Mouse (Mus musculus) lung, embryonic 14.5 days (tissue): ENCODE data around the gene Slc4a3. TPM values are rescaled to one million over a fixed set of nuclear protein-coding genes. Genes with fewer than 3 reads are reported as not detected.

ENCODE experiments used
- ATAC-seq: fragments of 200-750 bp; cut with Nextera tagmentation; 2 replicates; pipeline ENCODE4 v1.8.0; 2017; ENCODE audit warnings: mild to moderate bottlenecking, moderate TSS enrichment, moderate library complexity; ENCODE audit not compliant: insufficient read depth
- DNase-seq: peaks from one replicate; pipeline ENCODE4 v3.0.0-alpha.2; 2015
- H3K27ac ChIP-seq: fragments of 300-500 bp; sonication (generic); 2 replicates; pipeline ENCODE4 v1.5.1; 2014; ENCODE audit warnings: low read depth, mild to moderate bottlenecking, moderate library complexity
- H3K27me3 ChIP-seq: fragments of 300-500 bp; sonication (generic); 2 replicates; pipeline ENCODE4 v1.6.1; 2014; ENCODE audit warnings: low read length, control low read depth; ENCODE audit not compliant: insufficient read depth
- H3K36me3 ChIP-seq: fragments of 300-500 bp; sonication (generic); 2 replicates; pipeline ENCODE4 v1.6.1; 2014; ENCODE audit warnings: control low read depth; ENCODE audit not compliant: insufficient read depth
- H3K4me1 ChIP-seq: fragments of 300-500 bp; sonication (generic); 2 replicates; pipeline ENCODE4 v1.6.1; 2014; ENCODE audit warnings: antibody characterized with exemption, control low read depth; ENCODE audit not compliant: insufficient read depth
- H3K4me2 ChIP-seq: fragments of 300-500 bp; sonication (generic); 2 replicates; pipeline ENCODE4 v1.6.1; 2014; ENCODE audit warnings: mild to moderate bottlenecking
- H3K4me3 ChIP-seq: fragments of 300-500 bp; sonication (generic); 2 replicates; pipeline ENCODE4 v1.5.1; 2014; ENCODE audit warnings: low read depth, low read length
- H3K9ac ChIP-seq: fragments of 300-500 bp; sonication (generic); 2 replicates; pipeline ENCODE4 v1.6.1; 2014
- H3K9me3 ChIP-seq: fragments of 300-500 bp; sonication (generic); 2 replicates; pipeline ENCODE4 v1.6.1; 2016; ENCODE audit warnings: low read depth, low read length, control low read depth
- CTCF ChIP-seq: IDR thresholded peaks from 2 replicates; pipeline ENCODE4 v1.5.1; 2016; ENCODE audit warnings: antibody characterized with exemption, low read depth
- WGBS: fragments of 180-500 bp; shearing (Covaris S2); extraction: QIAGEN DNeasy Blood & Tissue Kit; methylation state at CpG from one replicate; pipeline ENCODE4 v1.1.7; 2014; 5-methylcytosine and 5-hydroxymethylcytosine counted together
- polyA plus RNA-seq: library from polyadenylated mRNA; unstranded; fragments of >200 nt; fragmentation: Nextera tagmentation; extraction: Ambion mirVana; gene quantifications from 2 replicates; pipeline ENCODE4 v1.2.1, GENCODE M21; 2014

Gene Slc4a3
- polyA plus RNA-seq, 1 experiment from 2014 or later = 9.7 TPM

DNA sequence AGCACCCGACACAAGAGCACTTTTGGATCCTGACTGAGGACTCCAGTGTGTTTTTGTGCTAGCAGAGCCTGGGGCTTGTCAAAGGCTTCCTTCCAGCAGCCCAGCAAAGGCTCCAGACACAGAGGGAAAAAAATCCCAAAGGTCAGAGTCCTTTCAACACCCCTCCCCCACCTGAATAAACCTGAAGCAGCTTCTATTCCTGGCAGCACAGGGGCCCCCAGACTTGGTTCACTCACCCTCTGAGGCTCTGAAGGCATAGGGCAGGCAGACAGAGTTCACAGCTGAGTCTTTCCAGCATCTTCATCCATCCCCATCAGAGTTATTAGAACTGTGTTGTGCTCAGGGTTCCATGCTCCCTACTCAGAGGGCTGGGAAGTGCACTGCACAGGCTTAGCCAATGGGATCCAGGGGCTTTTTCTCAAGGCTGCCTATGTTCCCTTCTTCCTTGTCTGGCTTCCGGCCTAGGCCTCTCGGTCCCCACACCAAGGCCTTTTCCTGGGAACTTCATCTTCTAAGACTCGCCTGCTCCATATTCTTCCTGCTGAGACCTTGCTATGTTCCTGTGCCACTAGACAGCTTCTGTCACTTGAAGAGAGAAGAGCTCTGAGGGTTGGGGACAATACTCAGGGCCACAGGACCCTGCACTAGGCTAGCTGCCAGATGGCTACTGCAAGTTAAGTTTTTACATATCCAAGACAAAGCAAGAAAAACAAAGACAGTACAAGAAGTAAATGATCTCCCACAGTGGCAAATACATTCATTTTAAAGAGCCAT lies 34.4 kb upstream of the Slc4a3 start:
- H3K4me2 ChIP-seq = no peak overlapping the region

DNA sequence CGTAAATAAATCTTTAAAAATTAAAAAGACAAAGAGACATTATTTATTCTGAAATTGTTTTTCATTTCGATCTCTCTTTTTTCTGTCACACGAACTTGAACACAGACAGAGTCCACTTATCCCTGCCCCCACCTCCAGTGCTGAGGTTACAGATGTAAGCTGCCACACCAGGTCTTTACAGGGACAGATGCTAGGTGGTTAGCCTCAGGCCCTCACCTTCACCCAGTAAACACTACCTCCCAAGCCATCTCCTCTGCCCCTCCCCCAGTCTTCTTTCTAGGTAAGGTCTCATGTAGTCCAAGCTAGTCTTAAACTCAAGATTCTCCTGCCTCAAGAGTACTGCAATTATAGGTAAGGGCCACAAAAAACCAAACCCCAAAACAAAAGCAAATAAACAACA lies 33.5 kb upstream of the Slc4a3 start:
- Histone ChIP-seq H3K36me3 (no peaks in the 10 kb centered on the region), H3K9ac (no peak overlapping the region), H3K4me2 (no peak overlapping the region), H3K4me1 (peaks cover 7% of the 10 kb centered on the region; the same call in 1 of the 2 replicates), H3K9me3 (no peaks in the 10 kb centered on the region), H3K27ac (no peak overlapping the region), H3K27me3 (no peaks in the 10 kb centered on the region), H3K4me3 (no peak overlapping the region)
- DNase-seq = no peak
- TF ChIP-seq CTCF = no peak
- whole genome bisulfite sequencing = 89% methylated on average over 3 of the region's 3 CpGs
- ATAC-seq = no peak

More for the DNA sequence above, 34.4 kb upstream of the Slc4a3 start:
- H3K9me3 ChIP-seq = no peaks in the 10 kb centered on the region
- H3K27me3 ChIP-seq = no peaks in the 10 kb centered on the region
- H3K9ac ChIP-seq = no peak overlapping the region
- DNase-seq (peak; percentile 17), ATAC-seq (0 out of 2 replicates have a peak, but pooled peaks have one; percentile 9)
- H3K27ac ChIP-seq = peak overlapping the region; percentile 79; the same call in 1 of the 2 replicates
- TF ChIP-seq CTCF = no peak
- no peak overlapping the region for H3K4me3 ChIP-seq
- H3K4me1 ChIP-seq = peaks cover 14% of the 10 kb centered on the region
- no peaks in the 10 kb centered on the region for H3K36me3 ChIP-seq
- WGBS = 42% methylated on average over 4 of the region's 4 CpGs

DNA sequence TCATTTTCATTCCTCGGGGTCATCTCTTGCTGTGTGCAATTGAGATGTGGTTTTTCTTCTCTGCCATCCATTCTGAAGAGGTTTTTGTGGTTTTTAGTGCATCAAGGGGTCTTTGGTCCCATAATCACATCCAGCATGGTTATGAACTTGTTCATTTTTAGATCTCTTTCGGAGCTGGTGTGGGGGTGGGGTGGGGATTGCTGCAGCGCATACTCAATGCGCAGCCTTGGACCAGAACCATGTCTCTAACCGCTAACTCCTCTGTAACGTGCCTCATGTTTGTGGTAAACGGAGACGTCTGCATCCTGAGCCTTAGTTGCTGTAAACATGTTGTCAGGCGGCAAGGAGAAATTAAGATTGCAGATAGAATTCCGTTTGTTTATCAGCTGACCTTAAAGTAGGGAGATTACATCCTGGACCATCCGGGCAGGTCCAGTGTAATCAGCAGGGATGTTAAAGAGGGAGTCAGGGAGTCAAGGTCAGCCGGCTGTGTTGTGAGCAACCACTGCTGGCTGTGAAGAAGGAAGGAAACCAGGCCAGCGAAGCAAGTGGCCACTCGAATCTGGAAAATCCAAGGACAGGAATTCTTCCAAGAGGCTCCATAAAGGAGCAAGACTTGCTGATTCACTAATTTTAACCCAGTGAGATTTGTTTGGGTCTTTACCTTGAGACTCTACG lies 29.2 kb upstream of the Slc4a3 start:
- peak; percentile 32 for DNase-seq
- Histone ChIP-seq H3K9me3 (no peaks in the 10 kb centered on the region), H3K4me3 (no peak overlapping the region), H3K9ac (no peak overlapping the region), H3K4me2 (no peak overlapping the region), H3K36me3 (no peaks in the 10 kb centered on the region), H3K4me1 (peaks cover 15% of the 10 kb centered on the region), H3K27ac (no peak overlapping the region), H3K27me3 (no peaks in the 10 kb centered on the region)
- ATAC-seq = no peak
- WGBS = 60% methylated on average over 15 of the region's 15 CpGs
- TF ChIP-seq CTCF = no peak

DNA sequence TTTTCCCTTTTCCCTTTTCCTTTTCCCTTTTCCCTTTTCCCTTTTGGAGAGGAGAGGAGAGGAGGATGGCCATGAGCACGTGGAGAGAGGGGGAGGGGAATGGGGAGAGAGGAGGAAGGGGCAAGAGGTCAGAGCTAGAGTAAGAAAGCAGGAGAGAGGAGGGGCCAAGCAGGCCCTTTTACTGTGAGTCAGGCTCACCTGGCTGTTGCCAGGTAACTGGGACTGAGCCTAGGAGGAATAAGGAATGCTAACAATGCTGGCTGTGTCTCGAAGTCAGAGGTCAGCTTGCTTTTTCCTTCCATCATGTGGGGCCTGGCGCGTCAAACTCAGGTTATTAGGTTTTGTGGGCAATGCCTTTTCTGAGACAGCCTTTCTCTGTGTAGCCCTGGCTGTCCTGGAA lies 28.1 kb upstream of the Slc4a3 start:
- peaks cover 17% of the 10 kb centered on the region for H3K4me1 ChIP-seq
- no peak overlapping the region for H3K9ac ChIP-seq
- peak; percentile 36 for DNase-seq
- no peak overlapping the region for H3K4me2 ChIP-seq
- no peak for ATAC-seq
- TF ChIP-seq CTCF = no peak
- H3K4me3 ChIP-seq = no peak overlapping the region
- 31% methylated on average over 4 of the region's 4 CpGs for WGBS
- H3K27ac ChIP-seq = peak overlapping the region; percentile 93
- H3K27me3 ChIP-seq = no peaks in the 10 kb centered on the region
- no peaks in the 10 kb centered on the region for H3K9me3 ChIP-seq
- H3K36me3 ChIP-seq = no peaks in the 10 kb centered on the region

DNA sequence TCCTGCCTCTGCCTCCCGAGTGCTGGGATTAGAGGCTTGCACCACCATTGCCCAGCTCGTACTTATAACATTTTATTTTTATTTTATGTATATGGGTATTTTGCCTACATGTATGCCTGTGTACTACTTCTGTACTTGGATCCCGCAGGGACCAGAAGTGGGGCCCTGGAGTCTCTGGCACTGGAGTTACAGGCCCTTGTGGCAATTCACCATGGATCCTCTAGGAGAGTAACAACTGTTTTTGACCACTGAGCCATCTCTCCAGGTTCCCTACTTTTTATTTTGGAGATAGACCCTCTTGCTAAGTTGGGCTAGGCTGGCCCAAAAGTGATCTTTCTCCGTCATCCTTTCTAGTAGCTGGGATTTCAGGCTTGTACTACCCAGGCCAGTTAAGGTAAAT lies 27.6 kb upstream of the Slc4a3 start:
- Histone ChIP-seq H3K9ac (no peak overlapping the region), H3K4me1 (peaks cover 17% of the 10 kb centered on the region), H3K27ac (peak overlapping the region; percentile 93), H3K27me3 (no peaks in the 10 kb centered on the region), H3K4me2 (no peak overlapping the region), H3K9me3 (no peaks in the 10 kb centered on the region), H3K36me3 (no peaks in the 10 kb centered on the region), H3K4me3 (no peak overlapping the region)
- DNase-seq = no peak
- no peak for ATAC-seq
- TF ChIP-seq CTCF = no peak
- WGBS = 89% methylated on average over 4 of the region's 4 CpGs

DNA sequence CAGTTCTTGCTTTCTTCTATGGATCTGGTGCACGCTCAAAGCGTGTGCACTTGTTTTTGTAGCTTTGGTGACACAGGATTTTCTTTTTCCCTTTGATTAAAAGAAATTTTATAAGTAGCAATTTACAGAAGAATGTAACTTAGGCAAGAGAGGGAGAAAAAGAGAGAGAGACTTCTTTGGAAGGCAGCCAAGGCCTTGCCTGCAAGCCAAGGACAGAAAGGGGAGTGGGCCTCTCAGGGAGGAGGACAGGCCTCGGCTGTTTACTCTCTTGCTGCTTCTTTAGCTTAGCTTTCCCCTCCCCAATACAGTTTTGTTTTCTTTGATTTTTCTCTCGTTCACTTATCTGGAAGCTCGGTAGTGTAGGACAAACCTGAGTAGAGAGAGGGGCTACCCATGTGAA lies 26.5 kb upstream of the Slc4a3 start:
- Histone ChIP-seq H3K4me2 (no peak overlapping the region), H3K27me3 (no peaks in the 10 kb centered on the region), H3K27ac (peak overlapping the region; percentile 93), H3K4me1 (peaks cover 17% of the 10 kb centered on the region), H3K36me3 (no peaks in the 10 kb centered on the region), H3K9me3 (no peaks in the 10 kb centered on the region), H3K4me3 (no peak overlapping the region), H3K9ac (no peak overlapping the region)
- WGBS = 29% methylated on average over 5 of the region's 5 CpGs
- DNase-seq = peak; percentile 86
- no peak for TF ChIP-seq CTCF
- ATAC-seq = 0 out of 2 replicates have a peak, but pooled peaks have one; percentile 11
